Mouse (Mus musculus) layer of hippocampus, adult 8-10 months (tissue): ENCODE results near the gene Rangap1. TPM values are rescaled to one million over a fixed set of nuclear protein-coding genes. Genes with fewer than 3 reads are reported as not detected.

Experiments
- DNase-seq, 2 experiments: peaks; one replicate each; pipeline ENCODE4 v3.0.0; 2022; ENCODE audit warnings: low spot score in 2 of 2
- total RNA-seq, 4 experiments: library from RNA; stranded (reverse); gene quantifications; 2 replicates each; pipeline ENCODE4 v1.2.4; 2022

Gene Rangap1
- 100 to 1,000 TPM; 157 to 176 (median 168) TPM for total RNA-seq

DNA sequence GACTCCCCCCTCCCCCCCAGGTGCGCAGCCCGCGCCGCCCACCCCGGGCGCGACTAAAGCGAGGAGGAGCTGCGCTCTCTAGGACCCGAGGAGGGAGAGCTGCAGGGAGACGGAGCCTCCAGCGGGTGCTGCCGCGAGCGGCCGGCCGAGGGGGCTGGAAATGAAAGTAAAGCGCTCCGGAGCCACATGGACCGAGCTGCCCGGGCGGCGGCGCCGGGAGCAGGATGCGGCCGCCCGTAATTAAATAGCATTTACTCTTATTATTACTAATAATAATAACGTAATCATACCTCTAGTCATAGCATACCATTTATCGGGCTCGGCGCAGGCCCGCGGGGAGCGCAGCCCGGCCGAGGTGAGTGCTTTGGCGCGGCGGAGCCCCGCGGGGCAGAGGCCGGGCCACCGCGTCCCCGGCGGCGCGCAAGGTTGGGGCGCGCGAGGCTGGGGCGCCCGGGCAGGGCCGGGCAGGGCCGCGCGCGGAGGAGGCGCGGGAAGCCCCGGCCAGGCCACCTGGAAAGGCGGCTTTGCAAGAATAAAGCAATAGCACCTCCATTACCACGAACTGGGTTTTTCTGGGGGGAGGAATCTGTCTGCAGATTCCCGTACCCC, at the start of gene Rangap1, which contains the start of gene Zc3h7b:
Gene Rangap1 (minus strand): TSS at position 539 of the 609 bp plus-strand sequence.
Gene Zc3h7b (plus strand): TSS at position 66 of the 609 bp plus-strand sequence.
- DNase-seq = peak; percentile 40 to 59

DNA sequence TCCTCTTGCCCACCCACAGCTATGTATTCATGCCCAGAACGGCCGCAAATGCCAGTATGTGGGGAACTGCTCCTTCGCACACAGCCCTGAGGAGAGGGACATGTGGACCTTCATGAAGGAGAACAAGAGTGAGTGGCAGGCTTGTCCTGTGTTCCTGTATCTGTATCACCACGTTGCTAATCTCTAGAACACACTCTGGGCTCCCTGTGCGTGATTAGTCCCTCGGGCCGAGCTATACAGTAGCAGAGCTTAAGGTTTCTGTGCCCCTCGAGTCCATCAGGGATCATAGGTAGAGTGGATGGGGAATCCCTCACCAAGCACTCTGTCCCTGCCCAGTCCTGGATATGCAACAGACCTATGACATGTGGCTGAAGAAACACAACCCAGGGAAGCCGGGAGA, 47.1 kb upstream of the Rangap1 start:
- no peak for DNase-seq

DNA sequence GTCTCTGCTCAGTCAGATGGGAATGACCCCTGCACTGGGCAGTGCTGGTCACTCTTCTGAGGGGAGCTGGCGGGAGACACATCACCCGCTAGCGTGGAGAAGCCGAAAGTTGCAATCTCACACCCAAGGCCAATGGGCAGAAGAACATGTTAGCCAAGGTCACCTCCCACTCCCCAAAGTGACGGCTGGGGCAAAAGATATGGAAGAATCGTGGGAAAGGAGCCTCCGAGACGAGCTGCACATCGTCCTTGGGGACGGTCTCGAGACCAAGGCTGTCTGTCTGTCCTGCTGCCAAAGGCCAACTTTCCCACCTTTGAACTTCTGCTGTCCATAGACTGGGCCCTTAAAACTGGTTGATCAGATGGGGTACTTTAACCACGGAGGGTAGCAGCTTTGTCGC, 42.2 kb upstream of the Rangap1 start:
- DNase-seq = no peak

GRCm38 (mm10) chr15:81785701-81786100, 40.4 kb upstream of the Rangap1 start:
- no peak for DNase-seq

DNA sequence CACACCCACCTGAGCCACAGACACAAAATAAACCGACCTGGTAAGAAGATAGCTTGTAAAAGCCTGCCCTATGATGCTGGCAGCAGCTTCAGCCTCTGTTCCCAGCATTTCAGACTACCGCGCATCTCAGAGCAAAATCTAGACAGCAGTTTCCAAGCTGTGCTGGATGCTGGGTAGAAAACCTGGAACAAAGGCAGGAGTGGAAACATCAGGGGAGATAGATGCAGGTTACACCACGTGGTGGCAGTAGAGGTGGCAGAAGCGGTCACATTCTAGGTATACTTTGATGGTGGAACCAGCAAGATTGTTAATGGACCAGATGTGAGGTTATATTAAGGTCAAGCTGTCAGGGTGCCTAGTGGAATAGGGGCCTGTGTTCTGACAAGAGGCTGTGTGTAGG, 39.4 kb upstream of the Rangap1 start:
- no peak for DNase-seq

DNA sequence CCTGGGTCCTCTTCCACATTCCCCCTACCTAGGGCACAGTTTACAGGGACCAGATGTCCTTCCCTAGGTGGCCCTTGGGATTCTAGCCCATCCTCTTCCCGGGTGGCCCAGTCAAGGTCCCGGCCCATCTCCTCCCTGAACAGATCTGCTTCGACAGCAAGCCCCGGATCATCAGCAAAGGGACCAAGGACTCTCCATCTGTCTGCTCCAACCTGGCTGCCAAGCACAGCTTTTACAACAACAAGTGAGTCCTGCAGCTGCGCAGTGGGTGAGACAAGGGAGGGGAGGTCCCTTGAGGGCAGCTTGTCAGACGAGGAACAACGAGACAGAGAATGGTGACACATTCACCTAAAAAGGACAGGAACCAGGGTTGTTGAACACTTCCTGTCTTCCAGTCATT, 36.5 kb upstream of the Rangap1 start:
- DNase-seq = peak in 1 of 2 experiments; percentile 38

DNA sequence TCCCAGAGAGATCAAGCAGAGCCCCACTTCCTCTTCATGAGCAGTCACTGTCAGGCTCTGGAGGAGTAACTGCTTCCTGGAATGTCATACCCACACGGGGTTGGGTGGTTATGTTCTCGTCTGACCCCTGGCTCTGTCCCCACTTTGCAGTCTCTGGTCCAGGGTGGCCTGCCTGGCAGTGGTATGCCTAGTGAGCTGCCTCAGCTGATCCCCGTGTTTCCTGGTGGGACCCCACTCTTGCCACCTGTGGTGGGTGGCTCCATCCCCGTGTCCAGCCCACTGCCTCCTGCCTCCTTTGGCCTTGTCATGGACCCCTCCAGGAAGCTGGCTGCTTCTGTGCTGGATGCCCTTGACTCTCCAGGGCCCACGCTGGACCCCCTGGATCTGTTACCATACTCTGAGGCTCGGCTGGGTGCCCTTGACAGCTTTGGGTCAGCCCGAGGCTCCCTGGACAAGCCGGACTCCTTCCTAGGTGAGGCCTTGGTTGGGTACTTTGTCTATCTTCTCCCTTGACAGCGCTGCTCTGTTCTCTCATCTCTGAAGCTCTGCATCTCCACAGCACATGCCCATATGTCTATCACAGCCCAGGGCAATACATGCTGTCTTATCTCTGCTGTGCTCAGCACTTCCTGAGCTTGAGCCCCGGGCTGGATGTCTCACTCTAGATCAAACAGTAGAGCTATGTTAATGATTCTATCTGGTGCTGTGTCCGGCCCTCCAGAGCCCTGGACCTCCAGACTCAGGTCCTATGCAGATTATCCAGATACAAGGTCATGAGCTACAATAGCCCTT, 31.5 kb upstream of the Rangap1 start:
- no peak for DNase-seq

GRCm38 (mm10) chr15:81774505-81775171, 29.3 kb upstream of the Rangap1 start:
- no peak for DNase-seq

DNA sequence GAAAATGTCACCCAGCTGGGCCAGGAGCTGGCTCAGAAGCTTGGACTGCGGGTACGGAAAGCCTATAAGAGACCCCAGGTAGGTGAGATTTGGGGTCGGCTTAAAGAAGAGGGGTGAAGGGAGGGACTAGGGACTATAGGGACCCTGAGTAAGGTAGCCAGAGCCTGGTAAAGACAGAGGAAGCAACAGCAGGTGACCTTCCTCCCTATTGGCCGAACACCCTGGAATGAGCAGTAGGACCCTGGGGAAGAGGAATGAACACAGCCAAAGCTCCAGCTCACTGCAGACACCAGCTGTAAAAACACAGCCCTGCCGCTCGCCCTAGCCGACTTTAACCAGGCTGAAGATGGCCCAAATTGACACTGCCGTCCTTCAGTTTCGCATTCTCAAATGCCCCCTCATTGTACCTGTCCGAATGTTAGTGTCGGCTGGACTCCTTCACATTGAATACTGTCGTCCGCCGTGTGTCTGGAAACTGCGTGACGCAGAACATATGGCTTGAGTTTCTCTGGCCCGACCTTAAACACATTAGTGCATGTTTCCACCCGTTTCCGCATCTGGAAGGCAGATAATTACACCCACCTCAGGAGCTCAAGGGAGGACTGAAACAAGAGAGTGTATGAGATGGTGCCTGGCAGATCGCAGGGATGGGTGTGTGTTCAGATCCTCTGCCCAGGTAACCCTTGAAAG, 27.2 kb upstream of the Rangap1 start:
- DNase-seq = no peak

DNA sequence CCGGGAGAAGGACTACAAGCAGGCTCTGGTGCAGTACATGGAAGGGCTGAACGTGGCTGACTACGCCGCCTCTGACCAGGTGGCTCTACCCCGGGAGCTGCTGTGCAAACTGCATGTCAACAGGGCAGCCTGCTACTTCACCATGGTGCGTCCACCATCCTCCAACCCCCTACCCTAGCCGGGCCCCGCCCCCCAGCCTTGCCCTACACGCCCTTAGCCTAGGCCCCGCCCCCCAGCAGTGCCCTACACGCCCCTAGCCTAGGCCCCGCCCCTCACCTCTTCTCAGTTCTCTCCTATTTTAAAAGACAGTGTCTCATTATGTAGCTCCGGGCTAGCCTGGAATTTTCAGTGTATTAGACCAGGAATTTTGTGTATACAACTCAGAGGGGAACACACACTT, 23.7 kb upstream of the Rangap1 start:
- DNase-seq = no peak

DNA sequence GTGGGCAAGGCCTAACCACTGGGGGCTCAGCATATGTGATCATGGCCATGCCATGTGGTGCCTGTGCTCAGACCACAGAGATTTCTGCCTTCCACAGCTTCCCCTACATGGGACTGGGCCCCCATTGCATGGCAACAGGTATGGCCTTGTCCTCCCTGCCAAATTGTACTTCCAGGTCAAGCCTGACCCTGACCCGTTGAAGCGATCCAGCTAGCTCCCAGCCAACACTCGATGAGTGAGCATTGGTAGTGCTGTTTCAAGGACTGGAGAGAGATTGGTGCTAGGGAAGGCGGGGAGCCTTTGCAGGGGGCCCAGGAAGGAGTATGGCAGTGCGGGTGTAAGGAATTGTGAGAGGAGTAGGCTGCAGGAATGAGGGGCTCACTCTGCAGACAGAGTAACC, 21.1 kb upstream of the Rangap1 start:
- DNase-seq = no peak

DNA sequence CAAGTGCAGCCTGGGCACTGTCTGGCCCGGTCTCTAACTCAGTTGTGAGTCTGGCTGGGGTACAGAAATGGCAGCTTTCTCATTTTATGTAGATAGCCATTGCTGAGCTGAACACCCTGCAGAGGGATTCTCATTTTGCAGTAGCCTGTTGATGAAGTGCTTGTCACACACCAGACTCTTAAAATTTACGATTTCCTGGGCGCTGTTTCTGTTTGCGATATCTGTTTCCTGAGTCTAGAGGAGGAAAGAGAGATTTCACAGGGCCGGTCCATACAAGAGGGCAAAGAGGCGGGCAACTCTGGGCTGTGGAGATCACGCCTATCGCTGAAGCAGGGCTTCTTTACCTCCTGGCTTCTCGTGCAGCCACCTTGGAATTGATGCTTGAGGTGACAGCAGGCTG, 20.3 kb upstream of the Rangap1 start:
- DNase-seq = no peak

DNA sequence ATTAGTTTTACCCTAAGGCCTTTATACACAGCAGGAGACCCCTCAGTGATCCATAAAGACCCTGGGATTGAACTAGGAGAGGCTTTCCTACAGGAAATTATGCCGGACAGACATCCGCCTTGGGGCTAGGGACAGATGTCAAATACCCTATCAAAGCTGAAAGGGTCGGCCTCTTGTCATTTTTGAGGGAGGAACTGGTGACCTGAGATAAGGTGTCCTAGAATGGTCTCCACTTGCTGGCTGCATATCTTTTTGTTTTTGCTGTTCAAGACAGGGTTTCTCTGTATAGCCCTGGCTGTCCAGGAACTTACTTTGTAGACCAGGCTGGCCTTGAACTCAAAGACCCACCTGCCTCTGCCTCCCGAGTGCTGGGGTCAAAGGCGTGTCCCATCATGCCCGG, 19.2 kb upstream of the Rangap1 start:
- DNase-seq = no peak

DNA sequence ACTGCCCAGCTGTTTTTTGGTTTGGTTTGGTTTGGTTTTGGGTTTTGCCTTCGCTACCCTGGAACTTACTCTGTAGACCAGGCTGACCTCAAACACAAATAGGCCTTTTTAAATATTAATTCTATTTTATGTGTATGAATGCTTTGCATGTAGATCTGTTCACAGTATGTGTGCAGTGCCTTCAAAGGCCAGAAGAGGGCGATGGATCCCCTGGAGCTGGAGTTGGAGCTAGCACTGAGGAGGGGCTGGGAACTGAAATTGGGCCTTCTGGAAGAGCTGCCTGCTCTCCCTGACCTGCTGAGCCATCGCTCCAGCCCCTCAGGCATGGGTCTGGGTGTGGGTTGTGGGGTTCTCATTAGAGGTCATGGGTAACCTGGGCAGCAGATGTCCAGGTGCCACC, 16.6 kb upstream of the Rangap1 start:
- DNase-seq = no peak

- no peak for DNase-seq
These were observed 16.1 kb upstream of the Rangap1 start for GRCm38 (mm10) chr15:81761381-81761780.

- no peak for DNase-seq
These were observed 15.2 kb upstream of the Rangap1 start for GRCm38 (mm10) chr15:81760361-81761079.

- no peak for DNase-seq
These were observed 14.2 kb upstream of the Rangap1 start for GRCm38 (mm10) chr15:81759542-81759941.

DNA sequence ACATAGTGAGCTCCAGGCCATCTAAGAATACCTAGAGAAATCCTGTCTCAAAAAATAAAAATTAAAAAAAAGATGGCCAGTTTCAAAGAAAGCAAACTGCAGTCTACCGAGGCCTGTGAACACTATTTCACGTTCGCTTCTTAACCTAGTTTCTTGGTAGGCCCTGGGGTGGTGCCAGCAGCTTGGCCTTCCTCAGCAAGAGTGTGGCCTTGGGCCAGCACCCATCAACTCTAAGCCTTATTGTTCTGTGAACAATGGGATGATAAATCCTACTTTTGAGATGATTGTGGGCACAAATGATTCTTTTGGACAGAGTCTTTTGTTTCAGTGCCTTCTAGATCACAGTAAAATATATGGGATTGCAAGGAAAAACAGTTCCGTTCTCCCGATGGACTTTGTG, 13.4 kb upstream of the Rangap1 start:
- DNase-seq = no peak

- DNase-seq = no peak
These were observed 8.3 kb upstream of the Rangap1 start for GRCm38 (mm10) chr15:81753669-81754068.

DNA sequence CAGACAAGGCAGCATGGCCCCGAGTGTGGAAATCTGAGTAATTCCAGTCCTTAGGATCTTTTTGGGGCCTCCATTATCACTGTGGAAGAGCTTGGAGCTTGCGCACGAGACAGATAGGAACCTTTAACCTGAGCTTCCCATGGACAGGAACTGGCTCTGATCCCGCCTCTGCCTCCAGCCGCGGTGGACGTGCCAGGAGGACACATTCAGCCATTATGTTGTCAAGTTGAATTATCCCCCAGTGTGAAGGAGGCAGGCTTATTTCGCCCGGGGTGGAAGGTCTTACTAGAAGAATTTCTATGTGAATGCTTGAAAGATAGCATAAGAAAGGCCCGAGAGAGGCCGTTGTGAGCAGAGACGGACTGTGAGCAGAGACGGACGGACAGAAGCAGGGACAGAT, 4.4 kb upstream of the Rangap1 start:
- no peak for DNase-seq

- peak in 1 of 2 experiments; percentile 32 for DNase-seq
These were observed 328 bp upstream of the Rangap1 start for GRCm38 (mm10) chr15:81745601-81746114.
